Mouse (Mus musculus) stomach, postnatal 0 days (tissue): ENCODE results near the gene Ghdc. TPM values are rescaled to one million over a fixed set of nuclear protein-coding genes. Genes with fewer than 3 reads are reported as not detected.

ENCODE experiments used
- ATAC-seq: fragments of 200-750 bp; cut with Nextera tagmentation; 2 replicates; pipeline ENCODE4 v1.8.0; 2017; ENCODE audit not compliant: low FRiP score, low TSS enrichment
- DNase-seq: peaks from one replicate; pipeline ENCODE4 v3.0.0-alpha.2; 2016; ENCODE audit warnings: low spot score
- H3K27ac ChIP-seq: fragments of 300-500 bp; sonication (generic); replicated peaks from 2 replicates; pipeline ENCODE4 v1.5.1; 2014; ENCODE audit warnings: mild to moderate bottlenecking, control low read depth
- H3K27me3 ChIP-seq: fragments of 300-500 bp; sonication (generic); 2 replicates; pipeline ENCODE4 v1.6.1; 2014; ENCODE audit warnings: low read length; ENCODE audit not compliant: control insufficient read depth, insufficient read depth
- H3K36me3 ChIP-seq: fragments of 300-500 bp; sonication (generic); 2 replicates; pipeline ENCODE4 v1.6.1; 2014; ENCODE audit warnings: low read length, mixed read lengths; ENCODE audit not compliant: control insufficient read depth, insufficient read depth
- H3K4me1 ChIP-seq: fragments of 300-500 bp; sonication (generic); replicated peaks from 2 replicates; pipeline ENCODE4 v1.6.1; 2014; ENCODE audit warnings: antibody characterized with exemption; ENCODE audit not compliant: control insufficient read depth, insufficient read depth
- H3K4me2 ChIP-seq: fragments of 300-500 bp; sonication (generic); replicated peaks from 2 replicates; pipeline ENCODE4 v1.6.1; 2014; ENCODE audit warnings: low read depth, mild to moderate bottlenecking, control low read depth, moderate library complexity
- H3K4me3 ChIP-seq: fragments of 300-500 bp; sonication (generic); 2 replicates; pipeline ENCODE4 v1.5.1; 2014; ENCODE audit warnings: low read depth, low read length, control low read depth
- H3K9ac ChIP-seq: fragments of 300-500 bp; sonication (generic); 2 replicates; pipeline ENCODE4 v1.6.1; 2014; ENCODE audit warnings: mild to moderate bottlenecking, low read length, control low read depth, mixed read lengths
- H3K9me3 ChIP-seq: fragments of 300-500 bp; sonication (generic); 2 replicates; pipeline ENCODE4 v1.6.1; 2016; ENCODE audit warnings: low read length; ENCODE audit not compliant: control insufficient read depth
- CTCF ChIP-seq: IDR thresholded peaks from 2 replicates; pipeline ENCODE4 v1.5.1; 2016; ENCODE audit warnings: antibody characterized with exemption, low read depth, mild to moderate bottlenecking, moderate library complexity
- EP300 ChIP-seq: optimal IDR thresholded peaks from 2 replicates; pipeline ENCODE3; 2016; ENCODE audit warnings: antibody characterized with exemption
- WGBS: fragments of 180-500 bp; shearing (Covaris S2); extraction: QIAGEN DNeasy Blood & Tissue Kit; methylation state at CpG from one replicate; pipeline ENCODE4 v1.1.7; 2014; 5-methylcytosine and 5-hydroxymethylcytosine counted together
- polyA plus RNA-seq: library from polyadenylated mRNA; unstranded; fragments of >200 nt; fragmentation: Nextera tagmentation; extraction: Ambion mirVana; gene quantifications from 2 replicates; pipeline ENCODE4 v1.2.1, GENCODE M21; 2015

Ghdc gene
- polyA plus RNA-seq, 1 experiment from 2014 or later = 3.9 TPM

DNA sequence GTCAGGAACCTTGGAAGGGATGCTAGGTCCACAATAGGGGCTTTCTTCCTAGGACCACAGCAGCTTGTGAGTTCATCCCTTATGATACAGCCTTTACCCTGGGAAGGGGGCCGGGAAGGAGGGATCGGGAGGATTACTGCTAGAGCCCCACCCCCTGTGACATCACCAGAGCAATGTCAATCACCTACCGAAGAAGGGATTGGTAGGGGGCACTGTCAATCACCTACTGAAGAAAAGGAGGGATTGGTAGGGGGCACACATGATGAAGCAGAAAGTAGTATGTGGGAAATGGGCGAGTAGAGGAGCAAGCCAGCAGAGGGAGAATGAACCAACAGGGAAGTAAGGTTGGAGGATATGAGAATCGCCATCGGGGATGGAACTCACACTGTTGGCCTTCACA is 14.3 kb downstream of the Ghdc start:
- Histone ChIP-seq H3K9ac (no peak overlapping the region), H3K4me3 (no peak overlapping the region), H3K27me3 (peaks cover 4% of the 10 kb centered on the region; the same call in 1 of the 2 replicates), H3K4me2 (no peak overlapping the region), H3K4me1 (0 out of 2 replicates have a peak, but pooled peaks cover 4% of the 10 kb centered on the region), H3K9me3 (no peaks in the 10 kb centered on the region), H3K27ac (no peak overlapping the region), H3K36me3 (no peaks in the 10 kb centered on the region)
- no peak for TF ChIP-seq EP300
- TF ChIP-seq CTCF = no peak
- DNase-seq = no peak
- no peak for ATAC-seq
- 64% methylated on average over 6 of the region's 6 CpGs for WGBS

DNA sequence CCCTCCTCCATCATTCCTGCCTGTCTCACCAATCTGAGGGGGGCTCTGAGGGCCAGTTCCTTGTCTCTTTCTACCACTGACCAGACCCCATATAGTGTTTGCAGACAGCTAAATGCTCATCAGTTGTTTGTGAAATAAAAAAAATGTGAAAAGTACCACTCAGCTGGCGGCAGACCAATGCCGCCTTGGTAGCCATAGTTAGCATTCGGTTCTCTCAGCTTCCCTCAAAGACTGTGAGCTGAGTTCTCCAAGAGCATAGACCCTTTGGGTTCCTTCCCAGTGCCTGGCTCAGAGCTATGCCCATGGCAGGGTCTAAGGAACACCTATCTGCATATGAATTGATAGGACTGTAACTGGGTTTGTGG is 16.1 kb downstream of the Ghdc start:
- Histone ChIP-seq H3K36me3 (no peaks in the 10 kb centered on the region), H3K4me3 (no peak overlapping the region), H3K4me1 (0 out of 2 replicates have a peak, but pooled peaks cover 2% of the 10 kb centered on the region), H3K27me3 (peaks cover 4% of the 10 kb centered on the region; the same call in 1 of the 2 replicates), H3K9ac (no peak overlapping the region), H3K4me2 (no peak overlapping the region), H3K9me3 (no peaks in the 10 kb centered on the region), H3K27ac (no peak overlapping the region)
- no peak for ATAC-seq
- TF ChIP-seq CTCF = no peak
- TF ChIP-seq EP300 = no peak
- 84% methylated on average over 3 of the region's 3 CpGs for WGBS
- DNase-seq = no peak

DNA sequence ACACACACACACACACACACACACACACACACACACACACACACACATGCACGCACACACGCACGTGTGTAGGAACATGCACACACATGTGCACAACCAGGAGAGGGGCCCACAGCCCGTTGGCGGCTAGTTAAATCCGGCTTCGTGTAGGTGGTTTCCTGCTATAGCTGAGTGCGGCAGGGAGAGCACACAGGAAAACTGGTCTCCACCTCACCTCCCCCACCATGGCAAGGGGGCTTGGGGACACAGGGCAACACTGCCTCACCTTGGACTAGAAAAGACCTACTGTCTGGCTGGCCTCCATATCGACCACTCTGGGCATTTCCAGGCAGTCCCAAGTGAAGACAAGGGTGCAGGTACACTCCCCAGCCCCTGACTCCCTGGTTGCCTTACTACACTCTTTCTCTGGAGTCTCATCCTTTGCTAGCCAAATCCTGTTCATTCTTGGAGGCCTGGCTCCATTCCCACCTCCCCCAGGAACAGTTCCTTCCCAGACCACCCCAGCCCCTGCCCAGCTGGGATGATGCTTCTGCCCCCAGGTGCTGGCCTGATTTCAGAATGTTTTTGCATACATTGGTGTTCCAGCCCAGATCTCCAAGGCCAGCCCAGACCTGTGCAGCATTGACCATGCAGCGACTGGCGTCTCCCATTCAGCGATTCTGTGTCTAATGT is 16.6 kb downstream of the Ghdc start:
- Histone ChIP-seq H3K27me3 (peaks cover 3% of the 10 kb centered on the region; the same call in 1 of the 2 replicates), H3K9me3 (no peaks in the 10 kb centered on the region), H3K9ac (no peak overlapping the region), H3K4me2 (no peak overlapping the region), H3K4me1 (no peaks in the 10 kb centered on the region), H3K27ac (no peak overlapping the region), H3K36me3 (no peaks in the 10 kb centered on the region), H3K4me3 (no peak overlapping the region)
- 81% methylated on average over 12 of the region's 12 CpGs for WGBS
- DNase-seq = no peak
- TF ChIP-seq CTCF (no peak), EP300 (no peak)
- no peak for ATAC-seq

DNA sequence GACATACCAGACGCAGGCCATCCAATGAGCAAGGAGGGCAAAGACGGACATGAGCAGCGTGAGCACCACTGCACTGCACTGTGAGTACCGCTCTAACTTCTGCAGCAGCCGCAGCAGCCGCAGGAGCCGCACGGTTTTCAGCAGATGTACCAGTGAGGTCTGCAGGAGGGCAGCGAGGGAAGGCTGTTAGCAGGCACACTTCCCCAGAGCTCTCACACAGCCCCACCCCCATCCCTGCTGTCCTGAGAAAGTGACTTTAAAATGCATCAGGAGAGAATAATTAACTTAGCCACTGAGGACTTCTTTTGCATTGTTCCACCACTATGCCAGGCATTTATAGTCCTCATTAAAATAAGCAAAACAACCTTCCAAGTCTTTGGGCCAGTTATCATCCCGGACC is 18.5 kb downstream of the Ghdc start:
- Histone ChIP-seq H3K4me1 (no peaks in the 10 kb centered on the region), H3K27me3 (no peaks in the 10 kb centered on the region), H3K9me3 (no peaks in the 10 kb centered on the region), H3K9ac (no peak overlapping the region), H3K36me3 (no peaks in the 10 kb centered on the region), H3K27ac (no peak overlapping the region), H3K4me3 (no peak overlapping the region), H3K4me2 (no peak overlapping the region)
- no peak for DNase-seq
- WGBS = 31% methylated on average over 10 of the region's 10 CpGs
- ATAC-seq = no peak
- TF ChIP-seq CTCF = no peak
- no peak for TF ChIP-seq EP300

DNA sequence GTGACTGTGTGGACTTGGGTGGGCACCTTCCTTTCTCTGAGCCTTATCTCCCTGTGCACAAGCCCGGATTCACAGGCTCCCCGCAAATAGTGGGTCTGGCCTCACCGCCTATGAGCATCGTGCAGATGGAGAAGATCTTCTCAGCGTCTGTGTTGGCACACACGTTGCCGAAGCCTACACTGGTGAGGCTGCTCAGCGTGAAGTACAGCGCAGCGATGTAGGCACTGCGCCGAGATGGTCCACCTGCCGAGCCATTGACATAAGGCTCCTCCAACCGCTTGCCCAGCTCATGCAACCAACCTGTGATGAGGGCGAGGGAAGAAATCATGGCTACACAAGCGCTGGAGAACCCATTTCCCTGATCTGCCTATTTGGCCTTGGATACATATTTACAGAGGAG is 20.6 kb downstream of the Ghdc start:
- DNase-seq = no peak
- ATAC-seq = no peak
- Histone ChIP-seq H3K4me3 (no peak overlapping the region), H3K9ac (no peak overlapping the region), H3K27me3 (no peaks in the 10 kb centered on the region), H3K4me2 (no peak overlapping the region), H3K9me3 (no peaks in the 10 kb centered on the region), H3K4me1 (no peaks in the 10 kb centered on the region), H3K27ac (no peak overlapping the region), H3K36me3 (no peaks in the 10 kb centered on the region)
- TF ChIP-seq CTCF = no peak
- no peak for TF ChIP-seq EP300
- 82% methylated on average over 16 of the region's 16 CpGs for WGBS

DNA sequence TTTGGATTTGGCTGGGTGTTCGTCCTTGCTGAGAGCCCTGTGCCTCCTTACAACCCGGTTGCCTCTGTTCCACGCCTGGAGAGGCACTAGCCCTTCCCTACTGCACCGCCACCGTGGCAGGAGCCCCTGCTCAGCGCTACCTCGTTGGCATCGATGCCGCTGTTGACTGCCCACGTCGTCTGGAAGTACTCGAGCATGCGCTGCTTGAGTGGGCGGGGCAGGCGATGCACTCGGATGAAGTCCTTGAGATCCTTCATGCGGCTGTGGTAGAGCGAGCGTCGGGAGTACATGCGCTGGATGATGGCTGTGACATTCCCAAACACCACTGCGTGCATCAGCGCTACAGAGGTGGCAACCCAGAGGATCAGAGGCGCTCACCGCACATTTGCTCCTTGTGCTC is 21.3 kb downstream of the Ghdc start:
- H3K9me3 ChIP-seq = no peaks in the 10 kb centered on the region
- no peak overlapping the region for H3K27ac ChIP-seq
- no peak overlapping the region for H3K4me3 ChIP-seq
- TF ChIP-seq CTCF (no peak), EP300 (no peak)
- no peak overlapping the region for H3K4me2 ChIP-seq
- no peak overlapping the region for H3K9ac ChIP-seq
- no peak for DNase-seq
- WGBS = 31% methylated on average over 25 of the region's 25 CpGs
- H3K4me1 ChIP-seq = no peaks in the 10 kb centered on the region
- no peaks in the 10 kb centered on the region for H3K36me3 ChIP-seq
- no peak for ATAC-seq
- no peaks in the 10 kb centered on the region for H3K27me3 ChIP-seq
